Mouse (Mus musculus) kidney, postnatal 4 days (tissue): ENCODE results near the gene Fam196a.

Experiments used
- DNase-seq, 2 experiments: peaks; one replicate each; pipeline ENCODE4 v3.0.0; 2021; ENCODE audit warnings: mixed read lengths in 2 of 2

Gene Fam196a

GRCm38 (mm10) chr7:134937927-134938609 is at the start of gene Fam196a:
Fam196a (minus strand) TSS chr7:134938430.
- peak; percentile 68 to 79 for DNase-seq

GRCm38 (mm10) chr7:134961608-134962007 is 23.4 kb upstream of the Fam196a start:
- DNase-seq, result no peak

- DNase-seq, result peak; percentile 13 to 14
Observed at GRCm38 (mm10) chr7:134960871-134961270, 22.6 kb upstream of the Fam196a start.

- DNase-seq, result no peak
Observed at GRCm38 (mm10) chr7:134959086-134959485, 20.9 kb upstream of the Fam196a start.

- DNase-seq, result no peak
Observed at GRCm38 (mm10) chr7:134945925-134946716, 7.9 kb upstream of the Fam196a start.

GRCm38 (mm10) chr7:134943701-134944100 is 5.5 kb upstream of the Fam196a start:
- no peak for DNase-seq

- DNase-seq, result no peak
Observed at GRCm38 (mm10) chr7:134943063-134943462, 4.8 kb upstream of the Fam196a start.

GRCm38 (mm10) chr7:134941891-134942290 is 3.7 kb upstream of the Fam196a start:
- no peak for DNase-seq

- DNase-seq, result no peak
Observed at GRCm38 (mm10) chr7:134937471-134937926, 731 bp downstream of the Fam196a start.

GRCm38 (mm10) chr7:134931886-134932285 is 6.3 kb downstream of the Fam196a start:
- no peak for DNase-seq

- no peak for DNase-seq
Observed at GRCm38 (mm10) chr7:134901992-134902391, 36.2 kb downstream of the Fam196a start.

GRCm38 (mm10) chr7:134899462-134899861 is 38.8 kb downstream of the Fam196a start:
- DNase-seq, result peak; percentile 6 to 10

GRCm38 (mm10) chr7:134894604-134895003 is 43.6 kb downstream of the Fam196a start:
- no peak for DNase-seq

GRCm38 (mm10) chr7:134892972-134893371 is 45.3 kb downstream of the Fam196a start:
- peak; percentile 12 to 14 for DNase-seq

GRCm38 (mm10) chr7:134892449-134892871 is 45.8 kb downstream of the Fam196a start:
- no peak for DNase-seq

GRCm38 (mm10) chr7:134883516-134883915 is 54.7 kb downstream of the Fam196a start:
- DNase-seq, result no peak

- no peak for DNase-seq
Observed at GRCm38 (mm10) chr7:134880431-134880830, 57.8 kb downstream of the Fam196a start.

- DNase-seq, result no peak
Observed at GRCm38 (mm10) chr7:134878985-134879384, 59.2 kb downstream of the Fam196a start.

GRCm38 (mm10) chr7:134872981-134873380 is 65.2 kb downstream of the Fam196a start:
- no peak for DNase-seq

- no peak for DNase-seq
Observed at GRCm38 (mm10) chr7:134872511-134872910, 65.7 kb downstream of the Fam196a start.

- peak; percentile 87 for DNase-seq
Observed at GRCm38 (mm10) chr7:134864175-134864574, 74.1 kb downstream of the Fam196a start.

- DNase-seq, result no peak
Observed at GRCm38 (mm10) chr7:134862000-134862399, 76.2 kb downstream of the Fam196a start.

- DNase-seq, result no peak
Observed at GRCm38 (mm10) chr7:134842751-134843150, 95.5 kb downstream of the Fam196a start.

GRCm38 (mm10) chr7:134840066-134840465 is 98.2 kb downstream of the Fam196a start:
- DNase-seq, result no peak
